Mouse (Mus musculus) lung, adult 2 months (tissue): Measurements from ENCODE around the gene Vdac1. TPM values are rescaled to one million over a fixed set of nuclear protein-coding genes. Genes with fewer than 3 reads are reported as not detected.

ENCODE experiments used
- DNase-seq: peaks from one replicate; pipeline ENCODE4 v3.0.0; 2022
- H3K4me1 ChIP-seq: fragments of 200-500 bp; 2 replicates; pipeline ENCODE4 v1.6.1; 2011; ENCODE audit warnings: low read length; ENCODE audit not compliant: control insufficient read depth, insufficient read depth
- H3K4me3 ChIP-seq: fragments of 200-500 bp; replicated peaks from 2 replicates; pipeline ENCODE3; 2011; ENCODE audit warnings: low read depth, mild to moderate bottlenecking, control low read depth, low read length; ENCODE audit errors: extremely low read depth
- CTCF ChIP-seq: fragments of 200-500 bp; IDR thresholded peaks from 2 replicates; pipeline ENCODE4 v1.5.1; 2011; ENCODE audit warnings: mild to moderate bottlenecking, low read length, control low read depth; ENCODE audit not compliant: insufficient read depth
- POLR2A ChIP-seq: fragments of 200-500 bp; IDR thresholded peaks from 2 replicates; pipeline ENCODE4 v1.6.1; 2011; ENCODE audit warnings: low read depth, mild to moderate bottlenecking, control low read depth, low read length, borderline replicate concordance; ENCODE audit errors: extremely low read depth
- WGBS: fragments of 180-500 bp; shearing (Covaris S2); methylation state at CpG from one replicate; pipeline ENCODE4 v1.1.7; 2018; 5-methylcytosine and 5-hydroxymethylcytosine counted together
- polyA plus RNA-seq: library from polyadenylated mRNA; depleted of rRNA; stranded (reverse); fragments of >200 nt; gene quantifications from 2 replicates; pipeline ENCODE4 v1.2.3, GENCODE M21; 2012

The Vdac1 gene
- polyA plus RNA-seq, 1 experiment: 65.1 TPM

- TF ChIP-seq CTCF (no peak), POLR2A (no peak)
- no peak overlapping the region for H3K4me3 ChIP-seq
- DNase-seq: no peak
- H3K4me1 ChIP-seq: peaks cover 5% of the 10 kb centered on the region; the same call in 1 of the 2 replicates
- WGBS: 46% methylated on average over 9 of the region's 9 CpGs
Observed at GRCm38 (mm10) chr11:52341001-52341400, 19.7 kb upstream of the Vdac1 start.

DNA sequence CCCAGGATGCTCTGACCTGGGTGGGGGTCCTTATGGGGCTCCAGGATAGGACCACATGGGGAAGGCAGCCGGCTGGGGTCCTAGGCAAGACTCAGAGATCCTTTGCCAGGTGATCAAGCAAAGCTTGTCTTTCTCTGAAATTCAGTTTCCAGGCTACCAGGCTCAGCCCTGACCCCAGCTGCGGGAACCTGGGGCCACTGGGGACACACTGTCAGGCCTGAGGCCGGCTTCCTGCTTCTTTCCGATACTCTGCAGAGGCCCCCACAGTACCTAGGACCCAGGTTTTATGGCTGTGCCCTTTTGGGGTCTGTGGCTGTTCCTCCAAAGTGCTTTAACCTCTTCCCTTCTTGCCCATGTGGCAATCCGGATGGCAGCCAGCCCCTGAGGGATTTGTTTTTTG is 19.2 kb upstream of the Vdac1 start:
- TF ChIP-seq CTCF (no peak), POLR2A (no peak)
- Histone ChIP-seq H3K4me1 (peaks cover 5% of the 10 kb centered on the region; the same call in 1 of the 2 replicates), H3K4me3 (no peak overlapping the region)
- 82% methylated on average over 5 of the region's 5 CpGs for WGBS
- no peak for DNase-seq

DNA sequence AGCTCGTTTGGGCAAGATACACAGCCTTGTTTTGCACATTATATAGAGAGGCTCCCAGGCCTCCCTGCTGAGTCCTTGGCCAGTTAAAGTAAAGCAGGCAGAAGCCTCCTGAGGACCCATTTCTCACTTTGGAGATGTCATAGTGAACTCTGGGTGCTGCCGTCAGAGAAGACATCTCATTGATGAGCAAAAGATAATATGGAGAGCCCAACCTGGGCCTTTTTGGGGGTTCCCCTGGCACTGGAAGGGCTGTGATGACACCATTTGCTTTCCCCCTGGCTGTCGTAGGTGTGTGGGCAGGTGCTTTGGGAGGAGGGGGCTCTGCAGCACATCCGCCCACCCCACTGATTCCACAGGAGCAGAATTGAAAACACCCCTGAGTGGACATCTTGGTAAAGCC is 18.4 kb upstream of the Vdac1 start:
- Histone ChIP-seq H3K4me3 (no peak overlapping the region), H3K4me1 (peaks cover 5% of the 10 kb centered on the region; the same call in 1 of the 2 replicates)
- no peak for TF ChIP-seq POLR2A
- TF ChIP-seq CTCF: no peak
- 88% methylated on average over 4 of the region's 4 CpGs for WGBS
- DNase-seq: no peak

DNA sequence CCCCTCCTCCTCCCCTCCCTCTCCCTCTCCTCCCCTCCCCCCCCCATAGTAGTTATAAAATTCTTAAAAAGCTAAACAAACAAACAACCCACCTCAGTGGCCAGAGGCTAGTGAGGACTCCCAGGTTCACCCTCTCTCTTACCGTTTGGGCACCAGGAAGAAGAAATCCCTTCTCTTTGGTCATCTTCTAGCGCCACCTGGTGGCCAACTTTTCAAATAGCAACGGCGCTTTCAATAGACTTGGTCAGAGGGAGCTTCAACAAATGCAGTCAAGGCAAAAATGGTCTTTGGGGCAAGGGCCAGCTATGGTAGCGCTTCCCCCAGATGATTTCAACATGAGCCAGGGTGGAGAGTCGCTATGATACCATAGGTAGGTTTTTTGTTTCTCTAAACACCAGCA is 17.5 kb upstream of the Vdac1 start:
- peak; percentile 45; the same call in 1 of the 2 replicates for TF ChIP-seq CTCF
- no peak for TF ChIP-seq POLR2A
- Histone ChIP-seq H3K4me3 (no peak overlapping the region), H3K4me1 (peaks cover 5% of the 10 kb centered on the region; the same call in 1 of the 2 replicates)
- 1% methylated on average over 6 of the region's 6 CpGs for WGBS
- DNase-seq: peak; percentile 77

DNA sequence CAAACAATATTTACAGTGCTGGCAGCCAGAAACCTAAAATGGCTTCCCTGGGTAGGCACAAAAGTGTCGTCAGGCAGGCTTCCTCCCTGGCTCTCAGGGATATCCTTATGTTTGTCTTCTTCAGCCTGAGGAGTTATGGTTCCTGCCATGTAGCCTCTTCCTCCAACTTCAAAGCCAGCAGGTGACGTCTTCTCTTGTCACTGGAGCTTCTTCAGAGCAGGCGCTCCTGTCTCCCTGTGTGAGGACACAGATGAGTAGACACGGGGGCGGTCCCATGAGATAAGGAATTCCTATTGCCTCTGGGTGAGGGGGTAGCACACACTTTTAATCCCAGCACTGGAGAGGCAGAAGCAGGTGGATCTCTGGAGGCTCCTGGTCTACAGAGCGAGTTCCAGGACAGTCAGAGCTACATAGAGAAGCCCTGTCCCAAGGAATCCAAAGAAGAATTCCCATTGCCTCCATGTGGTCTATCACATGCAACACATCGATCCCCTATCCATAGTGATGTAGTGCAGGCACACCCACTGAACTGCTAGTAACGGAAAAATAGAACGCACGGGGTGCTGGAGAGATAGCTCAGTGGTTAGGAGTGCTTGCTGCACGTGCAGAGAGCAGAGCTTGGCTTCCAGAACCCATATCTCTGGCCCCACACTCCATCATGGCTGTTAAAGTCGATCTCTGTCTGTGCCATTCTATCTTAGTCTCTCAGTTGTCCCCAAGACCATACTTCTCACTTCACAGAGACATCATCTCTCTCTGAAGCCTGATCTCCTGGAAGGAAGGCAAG is 15.5 kb upstream of the Vdac1 start:
- 73% methylated on average over 12 of the region's 12 CpGs for WGBS
- no peak for DNase-seq
- H3K4me3 ChIP-seq: no peak overlapping the region
- no peaks in the 10 kb centered on the region for H3K4me1 ChIP-seq
- TF ChIP-seq CTCF: no peak
- TF ChIP-seq POLR2A: no peak

DNA sequence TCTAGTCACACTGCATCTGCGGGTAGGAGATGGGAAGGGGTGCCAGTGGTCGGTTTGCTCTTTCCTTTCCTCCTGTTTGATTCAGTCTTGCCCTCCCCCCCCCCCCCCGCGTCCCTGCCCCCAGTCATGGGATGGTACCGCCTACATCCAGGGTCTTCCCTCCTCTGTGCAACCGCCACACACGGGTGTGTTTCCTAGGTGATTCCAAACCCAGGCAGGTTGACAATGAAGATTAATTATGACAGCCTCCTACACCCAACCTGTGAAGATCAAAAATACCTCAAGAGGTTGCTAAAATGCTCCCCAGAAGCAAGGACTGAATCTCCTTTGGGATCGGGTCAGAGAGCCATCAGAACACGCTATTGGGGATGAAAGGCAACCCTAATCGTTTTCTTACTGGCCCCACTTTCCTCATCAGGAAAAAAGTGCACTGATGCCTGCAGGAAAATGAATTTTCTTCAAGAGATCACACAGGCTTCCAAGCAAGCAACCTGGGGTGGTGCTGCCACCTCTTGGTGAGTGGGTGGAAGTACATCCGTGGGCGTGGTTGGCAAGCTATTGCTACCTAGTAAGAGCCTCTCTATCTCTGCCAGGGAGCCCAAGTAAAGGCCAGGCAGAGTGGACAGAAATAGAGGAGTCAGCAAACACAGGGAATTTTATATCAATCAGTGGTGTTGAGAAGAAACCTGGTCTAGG is 14.6 kb upstream of the Vdac1 start:
- TF ChIP-seq POLR2A (no peak), CTCF (peak; percentile 95)
- 5% methylated on average over 10 of the region's 12 CpGs for WGBS

GRCm38 (mm10) chr11:52346635-52347005 is 14.0 kb upstream of the Vdac1 start:
- H3K4me1 ChIP-seq: no peaks in the 10 kb centered on the region
- peak overlapping the region; percentile 34 for H3K4me3 ChIP-seq
- no peak for DNase-seq
- TF ChIP-seq POLR2A: no peak
- TF ChIP-seq CTCF: no peak
- WGBS: 4% methylated on average over 12 of the region's 12 CpGs

More for the DNA sequence above, 14.6 kb upstream of the Vdac1 start:
- Histone ChIP-seq H3K4me3 (peak overlapping the region; percentile 34), H3K4me1 (no peaks in the 10 kb centered on the region)
- DNase-seq: peak; percentile 81

GRCm38 (mm10) chr11:52348156-52348555 is 12.5 kb upstream of the Vdac1 start:
- Histone ChIP-seq H3K4me1 (no peaks in the 10 kb centered on the region), H3K4me3 (no peak overlapping the region)
- 72% methylated on average over 4 of the region's 4 CpGs for WGBS
- TF ChIP-seq CTCF (no peak), POLR2A (no peak)
- DNase-seq: no peak

DNA sequence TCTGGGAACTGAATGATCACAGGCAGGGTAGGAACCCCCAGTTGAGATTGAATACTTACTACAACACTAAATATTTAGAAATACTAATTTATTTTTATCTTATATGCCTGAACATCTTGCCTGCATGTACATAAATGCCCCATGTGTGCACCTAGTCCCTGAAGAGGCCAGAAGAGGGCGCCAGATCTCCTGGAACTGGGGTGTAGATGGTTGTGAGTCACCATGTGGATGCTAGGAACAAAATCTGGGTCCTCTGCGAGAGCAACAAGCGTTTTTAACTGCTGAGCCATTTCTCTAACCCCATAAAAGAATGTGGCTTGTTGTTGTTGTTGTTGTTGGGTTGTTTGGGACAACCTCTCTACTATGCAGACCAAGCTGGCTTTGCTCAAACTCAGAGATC is 11.9 kb upstream of the Vdac1 start:
- 69% methylated on average over 3 of the region's 3 CpGs for WGBS
- no peak overlapping the region for H3K4me3 ChIP-seq
- DNase-seq: no peak
- H3K4me1 ChIP-seq: no peaks in the 10 kb centered on the region
- no peak for TF ChIP-seq POLR2A
- peak; percentile 17; the same call in 1 of the 2 replicates for TF ChIP-seq CTCF

DNA sequence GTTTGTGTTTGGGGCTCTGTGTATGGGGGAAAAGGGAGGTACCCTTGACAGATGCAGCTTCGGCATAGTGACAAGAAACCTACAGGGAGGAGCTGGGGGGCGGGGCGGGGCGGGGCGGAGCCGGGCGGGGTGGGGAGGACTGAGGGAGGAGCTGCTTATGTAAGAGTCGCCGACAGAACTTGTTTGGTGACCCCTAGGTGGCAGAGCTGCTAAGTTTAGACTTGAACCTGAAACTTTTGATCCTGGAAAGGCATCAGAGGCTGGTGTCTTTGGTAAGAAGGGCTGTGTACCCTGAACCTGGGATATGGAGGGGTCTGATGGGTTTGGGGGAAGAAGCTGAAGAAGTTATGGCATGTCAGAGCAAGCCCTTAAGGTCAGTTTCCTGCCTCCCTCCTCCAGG is 9.7 kb upstream of the Vdac1 start:
- 2% methylated on average over 9 of the region's 9 CpGs for WGBS
- Histone ChIP-seq H3K4me1 (no peaks in the 10 kb centered on the region), H3K4me3 (no peak overlapping the region)
- TF ChIP-seq POLR2A: no peak
- TF ChIP-seq CTCF: no peak
- DNase-seq: no peak
